Mouse (Mus musculus) liver, adult 2 months (tissue): ENCODE data around the gene Anxa5. TPM values are rescaled to one million over a fixed set of nuclear protein-coding genes. Genes with fewer than 3 reads are reported as not detected.

ENCODE experiments used
- DNase-seq: peaks from one replicate; pipeline ENCODE4 v3.0.0-alpha.2; 2011; ENCODE audit warnings: low read depth, low spot score; ENCODE audit errors: extremely low read depth
- H3K27ac ChIP-seq: fragments of 200-500 bp; replicated peaks from 2 replicates; pipeline ENCODE4 v1.5.1; 2012; ENCODE audit warnings: low read depth, mild to moderate bottlenecking, control low read depth, inconsistent platforms, low read length; ENCODE audit not compliant: insufficient read depth
- H3K27me3 ChIP-seq: fragments of 200-500 bp; 2 replicates; pipeline ENCODE4 v1.6.1; 2012; ENCODE audit warnings: mild to moderate bottlenecking, moderate library complexity, low read length, inconsistent platforms; ENCODE audit not compliant: control insufficient read depth, insufficient read depth
- H3K36me3 ChIP-seq: fragments of 200-500 bp; 2 replicates; pipeline ENCODE4 v1.6.1; 2012; ENCODE audit warnings: low read length, inconsistent platforms; ENCODE audit not compliant: control insufficient read depth, insufficient read depth
- H3K4me1 ChIP-seq: fragments of 200-500 bp; 2 replicates; pipeline ENCODE4 v1.6.1; 2011; ENCODE audit warnings: low read length; ENCODE audit not compliant: control insufficient read depth, insufficient read depth
- H3K4me3 ChIP-seq: fragments of 200-500 bp; 2 replicates; pipeline ENCODE4 v1.5.1; 2011; ENCODE audit warnings: low read depth, mild to moderate bottlenecking, control low read depth, low read length, moderate library complexity; ENCODE audit not compliant: insufficient read depth
- H3K79me2 ChIP-seq: fragments of 200-500 bp; 2 replicates; pipeline ENCODE4 v1.6.1; 2012; ENCODE audit warnings: inconsistent platforms, mild to moderate bottlenecking, low read length, moderate library complexity; ENCODE audit not compliant: control insufficient read depth, insufficient read depth
- H3K9ac ChIP-seq: fragments of 200-500 bp; 2 replicates; pipeline ENCODE4 v1.6.1; 2012; ENCODE audit warnings: low read depth, mild to moderate bottlenecking, control low read depth, inconsistent platforms, low read length
- CTCF ChIP-seq: fragments of 200-500 bp; IDR thresholded peaks from 2 replicates; pipeline ENCODE4 v1.5.1; 2011; ENCODE audit warnings: low read depth, low read length, control low read depth
- POLR2A ChIP-seq: fragments of 200-500 bp; IDR thresholded peaks from 2 replicates; pipeline ENCODE4 v1.6.1; 2011; ENCODE audit warnings: low read length, control low read depth; ENCODE audit not compliant: insufficient read depth; ENCODE audit errors: extremely low read depth
- WGBS: fragments of 180-500 bp; shearing (Covaris S2); methylation state at CpG from one replicate; pipeline ENCODE4 v1.1.7; 2018; 5-methylcytosine and 5-hydroxymethylcytosine counted together
- polyA plus RNA-seq: library from polyadenylated mRNA; depleted of rRNA; stranded (reverse); fragments of >200 nt; gene quantifications from 2 replicates; pipeline ENCODE4 v1.2.3, GENCODE M21; 2012
- total RNA-seq: library from RNA; depleted of rRNA; stranded (reverse); fragments of >200 nt; gene quantifications from 2 replicates; pipeline ENCODE4 v1.2.3, GENCODE M21; 2014

Gene Anxa5
- total and polyA plus RNA-seq, 2 experiments: 77.4 to 152 TPM

GRCm38 (mm10) chr3:36486176-36486575 is 10.5 kb upstream of the Anxa5 start:
- H3K27ac ChIP-seq: no peak overlapping the region
- TF ChIP-seq POLR2A: no peak
- no peak for TF ChIP-seq CTCF
- no peaks in the 10 kb centered on the region for H3K27me3 ChIP-seq
- H3K4me1 ChIP-seq: peaks cover 9% of the 10 kb centered on the region
- H3K36me3 ChIP-seq: no peaks in the 10 kb centered on the region
- peak; percentile 55 for DNase-seq
- WGBS: 48% methylated on average over 6 of the region's 6 CpGs
- no peak overlapping the region for H3K4me3 ChIP-seq
- no peaks in the 10 kb centered on the region for H3K79me2 ChIP-seq
- no peak overlapping the region for H3K9ac ChIP-seq

- Histone ChIP-seq H3K79me2 (no peaks in the 10 kb centered on the region), H3K4me1 (peaks cover 9% of the 10 kb centered on the region), H3K4me3 (no peak overlapping the region), H3K27ac (no peak overlapping the region), H3K27me3 (no peaks in the 10 kb centered on the region), H3K9ac (no peak overlapping the region), H3K36me3 (no peaks in the 10 kb centered on the region)
- 96% methylated on average over 4 of the region's 4 CpGs for WGBS
- TF ChIP-seq POLR2A (no peak), CTCF (no peak)
- DNase-seq: no peak
Observed at GRCm38 (mm10) chr3:36484292-36484691, 8.6 kb upstream of the Anxa5 start.

- Histone ChIP-seq H3K27ac (peak overlapping the region; percentile 37), H3K9ac (peak overlapping the region; percentile 43), H3K36me3 (no peaks in the 10 kb centered on the region), H3K4me1 (peaks cover 9% of the 10 kb centered on the region), H3K79me2 (no peaks in the 10 kb centered on the region), H3K4me3 (no peak overlapping the region), H3K27me3 (no peaks in the 10 kb centered on the region)
- WGBS: 5% methylated on average over 9 of the region's 9 CpGs
- peak; percentile 93 for DNase-seq
- TF ChIP-seq CTCF (no peak), POLR2A (no peak)
Observed at GRCm38 (mm10) chr3:36482940-36483339, 7.2 kb upstream of the Anxa5 start.

DNA sequence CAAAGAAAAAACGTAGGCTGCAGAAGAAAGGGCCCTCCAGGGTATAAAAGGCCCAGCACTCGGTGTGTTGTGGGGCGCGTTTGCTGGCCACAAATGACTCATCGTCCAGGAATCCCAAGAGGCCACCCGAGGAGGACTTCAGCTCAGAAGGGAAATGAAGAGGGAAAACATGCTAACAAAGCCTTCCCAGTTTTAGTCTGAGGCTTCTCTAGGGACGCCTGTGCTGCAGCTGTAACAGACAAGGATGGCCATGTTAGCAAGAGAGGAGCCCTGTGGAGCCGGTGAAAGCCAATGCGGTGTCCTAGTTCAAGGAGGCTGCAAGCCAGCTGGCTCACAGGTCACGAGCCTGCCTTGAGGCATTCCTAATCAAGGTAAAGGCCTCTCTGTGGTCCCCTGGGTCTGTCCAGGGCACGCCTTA is 6.1 kb upstream of the Anxa5 start:
- Histone ChIP-seq H3K4me3 (no peak overlapping the region), H3K36me3 (no peaks in the 10 kb centered on the region), H3K27ac (peak overlapping the region; percentile 2; the same call in 1 of the 2 replicates), H3K9ac (no peak overlapping the region), H3K79me2 (no peaks in the 10 kb centered on the region), H3K4me1 (peaks cover 9% of the 10 kb centered on the region), H3K27me3 (no peaks in the 10 kb centered on the region)
- TF ChIP-seq CTCF (no peak), POLR2A (no peak)
- WGBS: 33% methylated on average over 11 of the region's 11 CpGs
- peak; percentile 67 for DNase-seq

DNA sequence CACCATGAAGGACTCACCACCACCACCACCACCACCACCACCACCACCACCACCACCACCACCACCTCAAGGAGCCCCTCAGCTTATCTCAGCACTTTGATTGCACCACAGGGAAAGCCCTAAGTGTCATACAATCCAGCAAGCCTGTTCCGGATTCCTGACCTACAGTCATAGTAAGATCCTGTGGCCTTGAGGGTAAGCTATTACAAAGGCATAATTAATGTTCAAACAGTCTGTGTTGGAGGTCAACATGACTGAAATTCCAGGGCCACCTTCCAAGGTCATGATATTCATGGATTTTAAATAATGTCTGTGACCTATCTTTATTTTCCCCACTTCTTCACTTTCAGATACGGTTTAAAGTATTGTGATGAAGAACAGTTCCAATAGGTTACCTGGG is 4.8 kb upstream of the Anxa5 start:
- no peak overlapping the region for H3K27ac ChIP-seq
- WGBS: 40% methylated on average over 2 of the region's 2 CpGs

GRCm38 (mm10) chr3:36478776-36479175 is 3.1 kb upstream of the Anxa5 start:
- no peak for TF ChIP-seq CTCF
- TF ChIP-seq POLR2A: no peak
- Histone ChIP-seq H3K36me3 (no peaks in the 10 kb centered on the region), H3K4me3 (no peak overlapping the region), H3K4me1 (peaks cover 11% of the 10 kb centered on the region; the same call in 1 of the 2 replicates), H3K79me2 (no peaks in the 10 kb centered on the region), H3K27ac (no peak overlapping the region), H3K27me3 (no peaks in the 10 kb centered on the region), H3K9ac (no peak overlapping the region)
- no peak for DNase-seq
- WGBS: 98% methylated on average over 8 of the region's 8 CpGs

More for the DNA sequence above, 4.8 kb upstream of the Anxa5 start:
- Histone ChIP-seq H3K9ac (no peak overlapping the region), H3K4me3 (no peak overlapping the region), H3K27me3 (no peaks in the 10 kb centered on the region), H3K36me3 (no peaks in the 10 kb centered on the region), H3K79me2 (no peaks in the 10 kb centered on the region), H3K4me1 (peaks cover 11% of the 10 kb centered on the region; the same call in 1 of the 2 replicates)
- TF ChIP-seq POLR2A (no peak), CTCF (no peak)
- DNase-seq: peak; percentile 28
